Mouse (Mus musculus): Measurements from ENCODE around the gene Rnf213. TPM values are rescaled to one million over a fixed set of nuclear protein-coding genes. Genes with fewer than 3 reads are reported as not detected.

Rnf213 gene
- 5.5 and 5.6 TPM in 2 replicates for polyA plus RNA-seq (2015; fragmentation: Nextera tagmentation; extraction: Ambion mirVana)

- Histone ChIP-seq H3K27ac (ENCODE audit: low read length) (peak within 1 kb of the TSS; percentile 75), H3K9me3 (ENCODE audit: low read length) (no peaks in the 10 kb centered on the region), H3K4me1 (ENCODE audit: insufficient read depth, low read length) (peaks cover 27% of the 10 kb centered on the region), H3K36me3 (ENCODE audit: insufficient read depth, low read length) (no peaks in the 10 kb centered on the region), H3K4me2 (replicated peaks; ENCODE audit: low read depth, low read length) (peak within 1 kb of the TSS; percentile 85), H3K4me3 (ENCODE audit: low read length) (peak within 1 kb of the TSS; percentile 69), H3K27me3 (ENCODE audit: insufficient read depth, low read length) (peaks cover 19% of the 10 kb centered on the region), H3K9ac (replicated peaks; ENCODE audit: low read length) (peak within 1 kb of the TSS; percentile 69)
- ATAC-seq (ENCODE audit: low FRiP score, low TSS enrichment), result peak; percentile 40; the same call in 1 of the 2 replicates
- 1% methylated on average over 19 of the region's 19 CpGs for WGBS
Observed at GRCm38 (mm10) chr11:119392800-119393482, at the start of gene Rnf213. TSS of gene Rnf213 (plus strand) at chr11:119393100.

DNA sequence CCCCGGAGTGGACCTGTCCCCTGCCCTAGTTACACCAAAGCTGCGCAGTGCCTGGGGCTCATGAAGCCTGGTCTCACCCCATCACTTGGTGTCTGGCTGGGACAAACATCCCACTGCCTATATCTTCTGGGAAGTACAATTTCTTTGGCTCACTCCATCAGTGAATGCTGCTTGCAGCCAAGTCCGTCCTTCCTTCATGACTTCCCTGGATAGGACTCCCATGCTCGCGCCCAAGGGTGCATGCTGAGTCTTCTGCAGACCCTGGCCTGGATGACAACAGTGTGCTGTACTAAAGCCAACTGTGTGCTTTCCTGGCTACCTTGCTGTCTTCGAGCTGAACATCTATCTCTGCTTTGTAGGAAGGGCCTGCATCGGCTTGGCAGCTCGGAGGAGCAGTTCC, 48.7 kb upstream of the Rnf213 start:
- ATAC-seq (ENCODE audit: low FRiP score, low TSS enrichment), result no peak
- 88% methylated on average over 8 of the region's 8 CpGs for WGBS
- Histone ChIP-seq H3K9me3 (ENCODE audit: low read length) (no peaks in the 10 kb centered on the region), H3K36me3 (ENCODE audit: insufficient read depth, low read length) (no peaks in the 10 kb centered on the region), H3K27ac (ENCODE audit: low read length) (no peak overlapping the region), H3K4me1 (ENCODE audit: insufficient read depth, low read length) (no peaks in the 10 kb centered on the region), H3K4me2 (replicated peaks; ENCODE audit: low read depth, low read length) (no peak overlapping the region), H3K9ac (replicated peaks; ENCODE audit: low read length) (no peak overlapping the region), H3K4me3 (ENCODE audit: low read length) (no peak overlapping the region), H3K27me3 (ENCODE audit: insufficient read depth, low read length) (no peaks in the 10 kb centered on the region)

- 68% methylated on average over 6 of the region's 6 CpGs for WGBS
- H3K9ac ChIP-seq (replicated peaks; ENCODE audit: low read length), result no peak overlapping the region
- H3K4me3 ChIP-seq (ENCODE audit: low read length), result no peak overlapping the region
- H3K36me3 ChIP-seq (ENCODE audit: insufficient read depth, low read length), result no peaks in the 10 kb centered on the region
- H3K27me3 ChIP-seq (ENCODE audit: insufficient read depth, low read length), result no peaks in the 10 kb centered on the region
- H3K4me2 ChIP-seq (replicated peaks; ENCODE audit: low read depth, low read length), result no peak overlapping the region
- ATAC-seq (ENCODE audit: low FRiP score, low TSS enrichment), result no peak
- no peaks in the 10 kb centered on the region for H3K4me1 ChIP-seq (ENCODE audit: insufficient read depth, low read length)
- no peaks in the 10 kb centered on the region for H3K9me3 ChIP-seq (ENCODE audit: low read length)
- no peak overlapping the region for H3K27ac ChIP-seq (ENCODE audit: low read length)
Observed at GRCm38 (mm10) chr11:119344865-119345264, 48.0 kb upstream of the Rnf213 start.

GRCm38 (mm10) chr11:119347125-119347524, 45.8 kb upstream of the Rnf213 start:
- no peak overlapping the region for H3K4me2 ChIP-seq (replicated peaks; ENCODE audit: low read depth, low read length)
- no peak overlapping the region for H3K9ac ChIP-seq (replicated peaks; ENCODE audit: low read length)
- ATAC-seq (ENCODE audit: low FRiP score, low TSS enrichment), result no peak
- H3K4me3 ChIP-seq (ENCODE audit: low read length), result no peak overlapping the region
- no peaks in the 10 kb centered on the region for H3K36me3 ChIP-seq (ENCODE audit: insufficient read depth, low read length)
- 84% methylated on average over 4 of the region's 4 CpGs for WGBS
- H3K4me1 ChIP-seq (ENCODE audit: insufficient read depth, low read length), result no peaks in the 10 kb centered on the region
- no peaks in the 10 kb centered on the region for H3K9me3 ChIP-seq (ENCODE audit: low read length)
- H3K27me3 ChIP-seq (ENCODE audit: insufficient read depth, low read length), result no peaks in the 10 kb centered on the region
- H3K27ac ChIP-seq (ENCODE audit: low read length), result no peak overlapping the region

- Histone ChIP-seq H3K4me2 (replicated peaks; ENCODE audit: low read depth, low read length) (no peak overlapping the region), H3K36me3 (ENCODE audit: insufficient read depth, low read length) (no peaks in the 10 kb centered on the region), H3K9me3 (ENCODE audit: low read length) (no peaks in the 10 kb centered on the region), H3K4me3 (ENCODE audit: low read length) (no peak overlapping the region), H3K27ac (ENCODE audit: low read length) (no peak overlapping the region), H3K27me3 (ENCODE audit: insufficient read depth, low read length) (no peaks in the 10 kb centered on the region), H3K4me1 (ENCODE audit: insufficient read depth, low read length) (peaks cover 13% of the 10 kb centered on the region), H3K9ac (replicated peaks; ENCODE audit: low read length) (no peak overlapping the region)
- no peak for ATAC-seq (ENCODE audit: low FRiP score, low TSS enrichment)
- WGBS, result 65% methylated on average over 7 of the region's 7 CpGs
Observed at GRCm38 (mm10) chr11:119352113-119352512, 40.8 kb upstream of the Rnf213 start.

DNA sequence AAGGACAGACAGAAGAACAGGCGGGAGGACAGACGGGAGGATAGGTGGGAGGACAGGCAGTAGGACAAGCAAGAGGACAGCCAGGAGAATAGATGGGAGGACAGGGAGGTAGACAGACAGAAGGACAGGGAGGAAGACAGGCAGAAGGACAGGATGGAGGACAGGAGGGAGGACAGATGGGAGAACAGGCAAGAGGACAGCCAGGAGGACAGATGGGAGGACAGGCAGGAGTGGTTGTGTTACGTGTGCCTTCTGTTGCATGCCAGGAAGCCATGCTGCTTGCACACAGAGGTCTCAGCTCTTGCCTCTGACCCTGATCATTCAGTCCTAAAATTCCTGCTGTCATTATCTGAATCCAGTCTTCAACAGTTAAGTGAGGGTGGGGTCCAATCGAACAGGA, 39.0 kb upstream of the Rnf213 start:
- 0 out of 2 replicates have a peak, but pooled peaks cover 3% of the 10 kb centered on the region for H3K36me3 ChIP-seq (ENCODE audit: insufficient read depth, low read length)
- H3K4me1 ChIP-seq (ENCODE audit: insufficient read depth, low read length), result peaks cover 13% of the 10 kb centered on the region
- H3K27me3 ChIP-seq (ENCODE audit: insufficient read depth, low read length), result no peaks in the 10 kb centered on the region
- no peak overlapping the region for H3K9ac ChIP-seq (replicated peaks; ENCODE audit: low read length)
- H3K9me3 ChIP-seq (ENCODE audit: low read length), result no peaks in the 10 kb centered on the region
- 86% methylated on average over 4 of the region's 4 CpGs for WGBS
- H3K4me2 ChIP-seq (replicated peaks; ENCODE audit: low read depth, low read length), result no peak overlapping the region
- ATAC-seq (ENCODE audit: low FRiP score, low TSS enrichment), result no peak
- H3K27ac ChIP-seq (ENCODE audit: low read length), result no peak overlapping the region
- no peak overlapping the region for H3K4me3 ChIP-seq (ENCODE audit: low read length)

GRCm38 (mm10) chr11:119354798-119355442, 38.0 kb upstream of the Rnf213 start:
- 0 out of 2 replicates have a peak, but pooled peaks cover 3% of the 10 kb centered on the region for H3K36me3 ChIP-seq (ENCODE audit: insufficient read depth, low read length)
- no peaks in the 10 kb centered on the region for H3K27me3 ChIP-seq (ENCODE audit: insufficient read depth, low read length)
- WGBS, result 6% methylated on average over 23 of the region's 23 CpGs
- H3K4me3 ChIP-seq (ENCODE audit: low read length), result peak overlapping the region; percentile 73
- peaks cover 13% of the 10 kb centered on the region for H3K4me1 ChIP-seq (ENCODE audit: insufficient read depth, low read length)
- peak overlapping the region; percentile 83 for H3K9ac ChIP-seq (replicated peaks; ENCODE audit: low read length)
- H3K9me3 ChIP-seq (ENCODE audit: low read length), result no peaks in the 10 kb centered on the region
- no peak for ATAC-seq (ENCODE audit: low FRiP score, low TSS enrichment)
- H3K27ac ChIP-seq (ENCODE audit: low read length), result peak overlapping the region; percentile 81
- H3K4me2 ChIP-seq (replicated peaks; ENCODE audit: low read depth, low read length), result peak overlapping the region; percentile 96

DNA sequence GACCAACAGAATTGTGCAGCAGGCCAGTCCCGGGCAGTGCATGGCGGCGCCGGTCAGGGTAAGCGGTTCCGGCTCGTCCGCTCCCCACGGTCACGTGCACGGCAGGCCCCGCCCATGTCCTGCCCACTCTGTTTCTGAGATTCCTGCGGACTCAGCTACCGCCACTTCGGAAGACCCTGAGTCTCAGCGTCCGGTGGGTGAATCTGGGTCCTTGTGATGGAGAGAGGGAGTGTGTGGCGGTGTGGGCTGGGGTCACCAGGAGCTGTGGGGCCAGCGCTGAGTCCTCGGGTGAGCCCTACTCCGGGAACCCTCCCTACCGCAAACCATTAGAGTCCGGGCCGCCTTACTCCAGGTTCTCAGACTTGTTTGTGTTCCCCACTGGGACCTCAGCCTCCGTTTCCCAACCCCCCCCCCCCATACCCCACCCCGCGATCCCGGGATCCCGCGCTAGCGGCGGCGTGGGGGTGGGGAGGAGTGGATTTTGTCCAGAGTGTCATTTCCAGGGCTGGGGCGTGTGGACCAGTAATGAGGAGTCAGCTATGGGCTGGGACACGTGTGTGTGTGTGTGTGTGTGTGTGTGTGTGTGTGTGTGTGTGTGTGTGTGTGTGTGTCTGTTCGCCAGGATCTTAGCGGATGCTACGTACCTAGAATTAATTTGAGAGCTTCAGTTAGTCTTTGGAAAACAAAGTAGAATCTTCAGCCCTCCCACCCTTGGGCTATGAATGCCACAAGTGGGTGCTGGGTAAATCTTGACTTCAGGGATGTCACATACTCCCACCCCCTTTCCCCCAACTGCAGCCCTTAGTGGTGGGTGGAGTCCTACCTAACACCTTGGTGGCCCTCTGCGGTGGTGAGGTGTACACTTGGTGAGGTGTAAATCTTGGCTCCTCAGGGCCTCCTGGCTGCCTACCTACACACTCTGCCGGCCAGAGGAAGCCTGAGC, 37.2 kb upstream of the Rnf213 start, which contains the start of the genes Sgsh and Slc26a11:
Gene Sgsh (minus strand): TSS at position 94 of the 943 bp plus-strand sequence.
Gene Slc26a11 (plus strand): TSS at position 115 of the 943 bp plus-strand sequence.
- H3K27ac ChIP-seq (ENCODE audit: low read length), result peak within 1 kb of the TSS; percentile 81
- under 1% methylated on average over 37 of the region's 40 CpGs for WGBS
- H3K36me3 ChIP-seq (ENCODE audit: insufficient read depth, low read length), result 0 out of 2 replicates have a peak, but pooled peaks cover 3% of the 10 kb centered on the region
- H3K9me3 ChIP-seq (ENCODE audit: low read length), result no peaks in the 10 kb centered on the region
- peak within 1 kb of the TSS; percentile 96 for H3K4me2 ChIP-seq (replicated peaks; ENCODE audit: low read depth, low read length)
- H3K4me3 ChIP-seq (ENCODE audit: low read length), result peak within 1 kb of the TSS; percentile 73
- H3K9ac ChIP-seq (replicated peaks; ENCODE audit: low read length), result peak within 1 kb of the TSS; percentile 83
- peaks cover 13% of the 10 kb centered on the region for H3K4me1 ChIP-seq (ENCODE audit: insufficient read depth, low read length)
- ATAC-seq (ENCODE audit: low FRiP score, low TSS enrichment), result peak; percentile 97
- no peaks in the 10 kb centered on the region for H3K27me3 ChIP-seq (ENCODE audit: insufficient read depth, low read length)

DNA sequence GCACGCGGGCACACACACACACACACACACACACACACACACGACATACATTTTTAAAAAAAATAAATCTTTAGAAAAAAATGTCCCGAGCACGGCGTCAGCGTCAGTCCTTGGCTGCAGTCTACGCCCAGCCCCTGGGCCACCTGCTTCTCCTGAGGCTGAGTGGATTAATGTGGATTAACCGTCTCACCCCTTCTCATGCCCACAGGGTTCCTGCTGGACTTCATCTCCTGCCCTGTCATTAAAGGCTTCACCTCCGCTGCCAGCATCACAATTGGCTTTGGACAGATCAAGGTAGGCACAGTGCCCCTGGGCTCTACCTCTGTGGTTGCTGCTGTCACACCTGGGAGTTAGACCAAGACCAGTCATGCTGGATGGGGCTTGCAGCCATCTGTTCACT, 33.8 kb upstream of the Rnf213 start:
- Histone ChIP-seq H3K4me2 (replicated peaks; ENCODE audit: low read depth, low read length) (no peak overlapping the region), H3K9ac (replicated peaks; ENCODE audit: low read length) (no peak overlapping the region), H3K4me3 (ENCODE audit: low read length) (no peak overlapping the region), H3K27me3 (ENCODE audit: insufficient read depth, low read length) (no peaks in the 10 kb centered on the region), H3K4me1 (ENCODE audit: insufficient read depth, low read length) (peaks cover 13% of the 10 kb centered on the region), H3K9me3 (ENCODE audit: low read length) (no peaks in the 10 kb centered on the region), H3K36me3 (ENCODE audit: insufficient read depth, low read length) (0 out of 2 replicates have a peak, but pooled peaks cover 3% of the 10 kb centered on the region), H3K27ac (ENCODE audit: low read length) (no peak overlapping the region)
- WGBS, result 94% methylated on average over 10 of the region's 10 CpGs
- no peak for ATAC-seq (ENCODE audit: low FRiP score, low TSS enrichment)

All from kidney, embryonic 16.5 days (tissue).